Mouse (Mus musculus): ENCODE measurements around the gene Nudt9.

Nudt9 gene

DNA sequence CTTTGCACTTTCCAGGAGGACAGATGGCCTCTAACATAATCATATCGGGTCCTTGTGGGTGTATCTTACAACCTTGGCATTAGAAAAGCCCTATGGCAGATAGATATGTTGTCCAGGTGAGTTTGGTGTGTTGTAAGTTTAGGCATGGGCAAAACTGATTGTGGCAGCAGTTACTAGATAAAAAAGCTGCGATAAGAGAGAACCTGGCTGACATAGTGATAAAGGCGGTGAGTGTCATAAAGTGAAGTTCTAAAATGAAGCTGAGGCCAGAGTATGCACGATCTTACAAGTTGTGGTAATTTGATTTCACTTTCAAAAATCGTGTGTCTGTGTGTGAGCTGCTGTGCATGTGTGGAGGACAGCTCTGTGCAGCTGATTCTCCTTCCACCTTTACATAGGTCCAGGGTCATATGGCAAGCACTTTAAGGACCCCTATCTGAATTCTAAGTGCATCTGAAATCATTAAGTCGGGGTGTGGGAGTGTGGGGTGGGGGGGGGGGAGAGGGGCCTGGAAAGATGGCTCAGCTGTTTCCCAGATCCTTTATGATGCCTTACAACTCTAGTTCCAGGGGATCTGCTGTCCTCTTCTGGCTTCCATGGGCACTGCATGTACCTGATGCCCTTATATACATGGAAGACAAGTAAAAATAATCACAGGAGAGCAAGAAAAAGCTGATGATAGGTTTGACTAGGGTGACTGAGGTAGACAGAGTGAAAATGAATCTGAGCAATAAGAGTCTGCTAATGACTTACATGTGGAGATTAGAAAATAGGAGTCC is 6.8 kb upstream of the Nudt9 start:
- peak; percentile 30 for DNase-seq

DNA sequence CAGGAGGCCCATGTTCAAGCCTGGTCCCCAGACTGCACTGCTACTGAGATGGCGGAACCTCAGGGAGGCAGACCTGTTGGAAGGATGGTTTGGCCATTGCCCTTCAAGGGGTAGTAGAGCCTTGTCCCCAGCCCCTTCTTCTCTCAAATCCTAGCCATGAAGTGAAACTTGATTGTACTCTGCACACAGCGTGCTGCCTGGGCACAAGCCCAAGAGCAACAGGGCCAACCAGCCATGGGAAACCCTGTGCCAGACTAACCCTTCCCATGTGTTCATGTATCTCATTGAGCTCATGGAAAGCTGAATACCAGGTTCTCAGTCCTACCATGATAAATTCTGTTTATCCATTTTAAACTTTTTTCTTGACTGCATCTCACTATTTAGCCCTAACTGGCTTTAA is 3.2 kb upstream of the Nudt9 start:
- no peak for DNase-seq

DNA sequence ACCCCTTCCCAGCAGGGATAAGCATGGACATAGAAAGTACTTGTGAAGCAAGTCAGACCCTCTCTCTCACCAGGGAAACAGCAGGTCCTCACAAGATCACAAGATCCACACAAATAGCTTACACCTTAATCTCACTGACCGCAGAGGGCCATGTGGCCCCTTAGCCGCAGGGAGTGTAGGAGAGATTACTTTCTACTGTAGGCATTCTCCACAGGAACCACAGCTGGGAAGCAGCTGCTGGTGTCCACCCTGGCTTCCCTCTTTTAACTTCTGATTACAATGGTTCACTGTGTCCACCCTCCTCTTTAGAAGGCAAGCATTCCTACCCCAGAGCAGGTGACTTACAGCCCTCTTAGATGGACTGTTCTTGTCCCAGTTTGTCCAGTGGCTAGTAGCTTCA is 2.4 kb upstream of the Nudt9 start:
- DNase-seq, result no peak

DNA sequence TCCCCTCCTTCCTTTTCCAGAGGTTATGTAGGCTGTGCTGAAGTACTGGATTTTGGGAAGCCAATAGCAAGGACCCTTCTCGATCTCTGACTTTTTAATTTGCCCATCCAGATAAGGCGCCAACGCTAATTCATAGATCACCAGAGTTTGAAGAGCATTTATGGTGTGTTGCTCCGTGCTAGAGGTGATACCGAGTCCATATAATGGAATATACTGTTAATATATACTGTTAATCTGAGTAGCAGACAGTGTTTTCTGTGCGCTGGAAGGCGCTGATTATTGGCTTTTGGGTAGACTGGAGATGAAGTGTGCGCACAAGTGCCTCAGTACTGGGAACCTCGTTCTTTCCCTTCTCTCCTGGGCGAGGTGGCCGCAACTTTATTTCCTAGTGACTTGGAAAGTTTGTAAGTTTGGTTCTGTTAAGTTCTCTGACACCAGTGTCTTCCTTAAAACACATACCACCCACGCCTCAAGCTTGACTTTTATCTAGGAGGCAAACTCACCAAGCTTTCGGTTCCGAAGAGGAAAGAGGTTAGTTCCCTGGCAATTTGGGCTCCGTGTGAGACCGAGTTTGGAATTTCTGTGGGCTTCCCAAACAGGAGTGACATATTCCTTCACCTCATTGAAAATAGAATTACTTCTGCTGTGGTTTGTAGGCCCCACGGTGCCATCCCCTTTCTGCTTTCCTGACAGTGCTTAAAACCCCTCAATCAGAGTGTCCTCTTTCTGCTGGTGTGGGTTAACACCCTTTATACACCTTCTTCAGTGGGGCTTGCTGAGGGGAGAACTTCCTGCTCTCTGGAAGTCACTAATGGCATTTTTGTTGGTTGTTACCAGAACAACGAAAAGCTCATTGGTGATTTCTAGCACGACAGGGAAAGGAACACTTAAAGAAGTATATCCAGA is 1.3 kb downstream of the Nudt9 start:
- DNase-seq, result no peak

DNA sequence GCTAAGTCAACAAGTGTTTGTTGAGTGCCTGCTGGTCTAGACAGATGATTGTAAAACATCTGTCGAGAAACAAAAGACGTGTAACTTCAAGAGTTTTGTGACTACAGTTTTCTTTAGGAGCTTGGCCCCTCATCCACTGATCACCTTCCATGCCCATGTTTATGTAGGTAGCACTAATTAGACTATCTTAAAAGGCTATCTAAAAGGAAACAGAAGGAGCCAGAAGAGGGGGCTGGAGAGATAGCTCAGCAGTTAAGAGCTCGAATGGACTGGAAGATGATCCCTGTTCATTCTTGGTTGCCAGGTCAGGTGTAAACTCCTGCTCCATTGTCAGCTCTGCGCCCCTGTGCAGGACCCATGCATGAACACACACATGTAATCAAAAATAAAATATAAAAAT is 2.0 kb downstream of the Nudt9 start:
- no peak for DNase-seq

DNA sequence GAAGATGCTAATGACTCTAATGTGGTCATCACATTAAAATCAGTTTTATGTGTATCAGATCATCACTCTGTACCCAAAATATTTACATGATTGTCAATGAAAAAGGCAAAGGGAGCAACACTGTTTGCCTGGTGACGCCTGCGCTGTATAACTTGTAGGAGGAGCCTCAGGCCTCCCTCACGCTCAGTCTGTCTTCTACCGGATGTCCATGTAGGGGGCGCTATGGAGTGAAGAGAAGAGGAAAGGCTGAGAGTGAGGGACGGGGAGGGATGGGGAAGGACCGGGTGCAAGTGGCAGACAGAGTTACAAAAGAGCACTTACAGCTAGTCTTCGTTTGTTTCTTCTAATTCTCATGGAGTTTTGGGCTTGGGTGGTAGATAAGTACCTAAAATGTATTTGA is 6.8 kb downstream of the Nudt9 start:
- DNase-seq, result no peak

DNA sequence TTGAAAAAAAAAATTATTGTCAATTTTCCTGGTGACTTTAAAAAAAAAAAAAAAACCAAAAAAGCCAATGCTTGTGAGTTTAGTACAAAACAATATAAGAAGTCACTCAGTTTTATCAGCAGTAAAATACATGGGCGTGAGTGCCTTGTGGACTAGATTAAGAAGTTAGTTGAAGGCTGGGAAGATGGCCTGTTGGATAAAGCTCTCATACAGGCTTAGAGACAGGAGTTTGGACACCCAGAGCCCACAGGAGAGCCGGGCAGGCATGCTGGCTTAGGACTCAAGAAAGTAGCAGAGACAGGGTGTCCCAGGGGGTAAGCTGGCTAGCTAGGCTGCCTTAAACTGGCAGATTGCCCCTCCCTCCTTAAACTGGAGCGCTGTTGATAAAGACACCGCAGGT is 8.8 kb downstream of the Nudt9 start:
- no peak for DNase-seq

DNA sequence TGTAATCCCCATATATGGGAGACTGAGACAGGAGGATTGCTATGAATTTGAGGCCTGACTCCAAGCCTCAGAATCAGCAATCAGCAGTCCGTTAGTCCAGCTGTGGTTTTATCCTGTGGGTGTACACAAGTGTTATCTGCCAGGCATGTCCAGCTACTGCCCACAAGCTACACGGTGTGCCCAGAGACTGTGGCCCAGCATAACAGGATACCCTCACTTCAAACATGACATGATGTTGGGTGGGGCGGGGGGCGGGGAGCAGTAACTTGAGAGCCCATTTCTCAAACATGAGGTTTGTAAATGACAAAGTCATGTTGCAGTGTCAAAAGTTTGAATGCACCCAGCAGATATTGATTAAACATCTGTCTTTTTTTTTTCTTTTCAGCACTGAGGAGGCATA is 9.7 kb downstream of the Nudt9 start:
- no peak for DNase-seq

DNA sequence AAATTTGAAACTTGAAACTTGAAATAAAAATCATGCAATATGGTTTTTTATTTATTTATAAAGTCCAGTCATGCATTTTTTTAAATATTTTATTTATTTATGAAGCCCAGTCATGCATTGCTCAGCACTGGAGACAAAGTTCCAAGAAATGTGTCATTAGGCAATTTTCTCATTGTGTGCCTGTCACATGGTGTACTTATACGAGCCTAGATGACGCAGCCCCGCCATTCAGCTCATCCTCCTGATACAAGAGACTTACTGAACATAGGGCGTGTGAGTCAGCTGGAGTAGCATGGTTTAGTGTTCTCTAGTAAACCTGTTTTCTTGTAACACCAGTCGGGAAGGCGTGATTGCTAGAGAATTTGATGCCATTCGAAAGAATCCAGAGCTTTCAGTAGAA is 10.2 kb downstream of the Nudt9 start:
- DNase-seq, result no peak

DNA sequence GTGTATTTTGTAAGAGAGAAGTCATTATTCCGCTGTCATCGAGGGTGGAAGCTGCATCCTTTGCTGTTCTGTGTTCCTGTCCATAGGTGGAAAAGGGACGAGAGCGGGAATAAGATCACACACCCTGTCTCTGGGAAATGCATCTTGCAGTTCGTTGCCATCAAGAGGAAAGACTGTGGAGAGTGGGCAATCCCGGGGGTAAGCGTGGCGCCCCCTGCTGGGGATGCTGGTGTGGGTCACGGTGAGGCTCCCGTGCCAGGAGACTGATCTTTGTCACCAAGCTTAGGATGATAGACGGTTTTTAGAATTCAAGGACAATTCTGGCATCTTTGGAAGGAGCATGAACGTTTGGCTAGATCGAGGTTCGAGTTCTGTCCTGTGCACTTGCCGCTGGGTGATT is 11.9 kb downstream of the Nudt9 start:
- DNase-seq, result peak; percentile 52

DNA sequence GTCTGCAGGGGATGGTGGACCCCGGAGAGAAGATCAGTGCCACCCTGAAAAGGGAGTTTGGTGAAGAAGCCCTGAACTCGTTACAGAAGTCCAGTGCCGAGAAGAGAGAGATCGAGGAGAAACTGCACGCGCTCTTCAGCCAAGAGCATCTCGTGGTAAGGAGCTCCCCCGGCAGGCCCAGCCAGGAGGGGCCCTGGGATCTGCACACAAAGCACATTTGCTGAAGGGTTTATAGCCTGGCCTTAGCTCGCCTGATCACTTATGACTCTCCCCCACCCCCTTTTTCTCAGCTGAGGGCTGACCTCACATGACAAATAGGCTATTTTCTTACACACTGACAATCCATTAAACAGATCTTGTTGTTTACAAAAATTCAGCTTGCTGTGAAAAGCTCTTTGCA is 13.5 kb downstream of the Nudt9 start:
- DNase-seq, result no peak

DNA sequence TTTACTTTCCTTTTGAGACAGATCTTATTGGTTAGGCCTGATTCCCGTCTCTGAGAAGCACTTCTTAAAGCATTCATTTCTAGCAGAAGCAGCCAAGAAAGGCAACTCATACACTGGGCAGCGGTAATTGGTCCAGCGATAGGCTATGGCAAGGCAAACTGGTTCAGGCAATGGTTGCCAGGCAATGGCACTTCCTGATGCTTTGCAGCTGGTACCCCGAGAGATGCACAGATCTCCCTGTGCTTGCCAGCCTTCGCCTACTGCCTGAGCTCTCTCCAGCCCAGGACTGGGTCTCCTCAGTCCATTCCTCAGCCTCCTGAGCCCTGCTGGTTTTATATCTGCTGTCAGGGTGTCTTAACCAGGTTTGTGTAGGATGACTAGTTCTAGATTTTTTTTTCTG is 14.3 kb downstream of the Nudt9 start:
- no peak for DNase-seq

DNA sequence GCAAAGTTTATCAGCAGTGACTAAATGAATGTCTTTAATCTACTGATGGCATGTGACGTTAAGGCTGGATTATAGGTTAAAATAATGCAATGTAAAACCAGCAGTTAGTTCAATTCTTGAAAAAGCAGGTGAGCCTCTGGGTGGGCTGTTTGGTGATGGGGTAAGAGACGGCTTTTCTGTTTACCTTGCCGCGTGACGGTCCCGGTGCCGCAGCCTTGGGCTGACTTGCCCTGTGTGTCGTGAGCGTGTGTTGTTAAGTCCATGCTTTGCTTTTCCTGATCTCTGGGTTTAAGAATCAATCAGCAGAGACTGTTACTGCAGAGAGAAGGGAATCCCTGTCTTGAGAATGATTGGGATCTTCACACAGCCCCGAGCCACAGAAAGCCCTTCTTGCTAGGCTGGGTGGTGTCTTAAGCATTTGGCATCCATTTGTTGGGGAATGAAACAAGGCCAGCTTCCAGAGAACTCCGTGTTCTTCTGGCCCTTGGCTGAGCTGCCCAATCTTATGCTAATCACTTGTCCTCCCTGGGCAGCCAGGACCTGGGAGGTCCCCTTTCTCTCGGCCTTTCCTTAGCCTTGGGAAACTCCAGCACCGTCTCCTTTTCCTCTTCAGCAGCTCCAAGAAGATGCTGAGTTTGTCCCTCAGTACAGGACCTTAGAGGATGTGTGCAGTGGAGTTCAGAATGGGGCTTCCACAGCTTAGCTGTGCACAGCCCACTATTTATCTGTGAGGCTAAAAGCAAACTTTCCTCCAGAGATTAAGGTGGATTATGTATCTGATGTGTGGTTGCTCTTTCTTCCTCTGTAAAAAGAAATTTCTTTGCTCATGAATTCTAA is 16.0 kb downstream of the Nudt9 start:
- DNase-seq, result no peak

DNA sequence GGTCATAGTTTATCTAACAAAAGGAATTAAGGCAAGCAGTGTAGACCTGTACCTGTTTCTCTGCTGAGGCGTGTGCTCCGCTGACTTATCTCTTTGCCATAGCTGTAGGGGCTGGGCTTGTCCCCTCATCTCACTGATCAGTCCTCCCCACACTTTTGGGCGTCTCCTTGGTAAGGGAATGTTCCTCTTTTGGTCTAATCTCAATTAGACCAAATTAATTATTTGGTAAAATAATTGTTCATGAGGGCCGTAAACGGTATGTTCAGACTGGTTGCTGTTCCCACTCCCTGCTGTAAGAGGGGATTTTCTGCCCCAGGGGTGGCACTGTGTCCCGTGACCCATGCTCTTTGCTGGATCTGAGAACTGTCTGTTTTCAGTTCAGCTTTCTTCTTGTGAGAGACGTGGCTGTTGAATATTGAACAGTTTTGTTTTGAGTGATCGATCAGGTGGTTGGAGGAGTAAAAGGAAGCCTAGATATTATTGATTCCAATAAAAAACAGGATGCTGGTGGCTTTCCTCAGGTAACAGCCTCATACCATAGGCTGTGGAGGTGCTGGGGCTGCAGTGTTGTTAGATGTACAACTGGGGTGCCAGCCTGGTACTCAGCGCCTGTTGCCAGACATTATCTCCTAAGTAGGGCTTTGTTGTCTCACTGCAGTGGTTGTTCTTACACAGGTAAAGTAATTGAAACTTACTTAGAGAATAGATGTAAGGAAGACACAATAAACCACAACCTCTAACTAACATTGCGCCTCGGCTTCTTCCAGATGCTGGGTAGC is 16.9 kb downstream of the Nudt9 start:
- no peak for DNase-seq

DNA sequence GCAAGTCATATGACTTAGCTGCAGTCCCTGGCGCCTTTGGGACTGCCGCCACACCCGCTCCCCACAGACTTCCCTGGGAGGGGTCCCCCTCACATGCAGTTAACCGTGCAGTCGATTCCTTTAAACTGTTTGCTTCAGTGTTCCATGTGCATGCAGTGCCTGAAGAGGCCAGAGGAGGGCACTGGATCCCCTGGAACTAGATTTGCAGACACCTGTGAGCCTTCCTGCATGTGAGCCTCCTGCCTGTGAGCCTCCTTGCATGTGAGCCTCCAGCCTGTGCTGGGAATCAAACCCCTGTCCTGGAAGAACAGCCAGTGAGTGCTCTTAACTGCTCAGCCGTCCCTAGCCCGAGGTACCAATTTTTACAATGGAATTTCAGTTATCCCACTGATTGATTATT is 22.6 kb downstream of the Nudt9 start:
- no peak for DNase-seq

DNA sequence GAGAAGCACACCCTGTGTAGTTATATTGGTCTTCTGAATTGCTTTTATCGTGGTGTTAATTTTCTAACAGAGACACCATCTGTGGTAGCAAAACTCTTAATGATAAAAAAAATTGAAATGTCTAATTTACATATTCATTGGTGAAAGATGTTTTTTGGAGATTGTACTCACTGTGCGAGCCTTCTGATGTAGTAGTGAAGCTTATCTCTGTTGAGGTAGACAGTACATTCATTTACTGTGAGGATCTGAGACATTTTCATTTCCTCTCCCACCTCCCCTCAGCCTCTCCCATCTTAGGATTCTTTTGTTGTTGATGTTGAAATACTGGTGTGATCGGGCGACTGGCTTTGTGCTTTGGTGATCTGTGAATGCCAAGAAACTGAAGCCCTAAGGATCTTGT is 24.9 kb downstream of the Nudt9 start:
- DNase-seq, result no peak

DNA sequence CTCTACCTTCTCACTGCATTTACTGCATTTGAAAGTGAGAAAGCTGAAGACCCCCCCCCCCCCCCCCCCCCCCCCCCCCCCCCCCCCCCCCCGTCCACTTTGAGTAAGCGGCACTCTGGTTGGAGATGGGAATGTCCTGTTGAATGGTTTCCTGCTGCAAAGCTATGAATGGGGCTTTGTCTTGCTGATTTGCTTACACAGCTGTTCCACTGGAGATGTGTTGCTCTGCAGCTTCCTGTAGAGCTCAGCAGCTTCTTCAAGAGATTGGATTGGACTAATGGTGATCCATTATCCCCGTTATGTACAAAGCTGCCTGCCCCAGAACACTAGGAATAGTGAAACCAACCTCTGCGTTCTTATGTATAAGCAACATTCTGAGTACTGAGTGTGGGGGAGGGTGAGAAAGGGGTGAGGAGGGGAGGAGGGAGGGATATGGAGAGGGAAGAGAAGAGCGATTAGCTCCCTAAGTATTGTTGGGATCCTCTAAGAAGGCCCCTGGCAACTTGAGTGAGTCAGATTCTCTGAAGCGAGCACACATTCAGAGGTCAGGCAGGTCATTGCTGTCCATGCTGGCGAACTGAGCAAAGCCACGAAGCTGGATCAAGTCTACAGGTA is 26.3 kb downstream of the Nudt9 start:
- no peak for DNase-seq

DNA sequence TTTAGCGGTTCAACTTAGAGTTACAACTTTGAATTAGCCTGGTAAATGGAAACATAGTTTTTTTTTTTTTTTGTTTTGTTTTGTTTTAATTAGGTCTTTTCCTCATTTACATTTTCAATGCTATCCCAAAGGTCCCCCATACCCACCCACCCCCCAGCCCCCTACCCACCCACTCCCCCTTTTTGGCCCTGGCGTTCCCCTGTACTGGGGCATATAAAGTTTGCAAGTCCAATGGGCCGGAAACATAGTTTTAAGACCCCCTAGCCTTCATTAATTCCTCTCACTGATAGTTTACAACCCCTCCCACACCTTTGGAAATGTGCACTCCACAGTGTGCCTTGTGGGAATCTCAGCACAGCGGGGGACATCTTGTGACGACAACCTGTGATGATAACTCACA is 27.5 kb downstream of the Nudt9 start:
- DNase-seq, result no peak

DNA sequence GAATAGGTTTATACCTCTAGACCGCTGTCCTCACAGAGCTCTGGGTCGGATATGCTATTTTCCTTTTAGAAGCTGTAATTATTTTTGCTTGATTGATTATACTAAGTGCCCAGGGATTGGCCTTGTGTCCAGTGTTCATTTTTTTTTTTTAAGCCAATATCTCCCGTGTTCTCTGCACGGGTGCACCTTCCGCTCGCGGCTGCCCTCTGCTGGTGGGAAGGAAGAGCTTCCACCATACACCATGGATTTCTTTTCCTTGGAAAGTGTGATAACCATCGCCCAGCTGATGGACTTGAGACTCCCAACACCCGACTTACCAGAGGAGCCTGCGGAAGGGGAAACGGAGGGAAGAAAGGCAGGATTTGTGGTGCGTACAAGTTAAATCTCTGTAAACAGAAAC is 28.3 kb downstream of the Nudt9 start:
- peak; percentile 83 for DNase-seq

DNA sequence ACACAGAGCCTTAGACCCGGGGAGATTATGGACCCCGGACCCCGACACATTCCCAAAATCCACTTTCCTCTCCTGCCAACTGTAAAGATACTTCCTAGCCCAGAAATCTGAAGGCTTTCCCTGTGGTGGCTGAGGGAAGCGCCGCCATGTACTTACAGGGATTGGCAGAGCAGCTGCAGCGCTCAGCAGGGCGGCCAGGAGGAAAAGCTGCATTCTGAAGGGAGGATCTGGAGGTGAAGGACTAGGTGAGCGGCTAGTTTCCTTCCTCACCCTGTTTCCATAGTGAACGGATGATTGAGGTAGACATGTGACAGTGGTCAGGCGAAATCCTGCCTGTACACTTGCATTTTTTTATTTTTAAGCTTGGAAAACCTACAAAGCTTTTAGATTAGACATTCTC is 30.3 kb downstream of the Nudt9 start:
- DNase-seq, result peak; percentile 27

DNA sequence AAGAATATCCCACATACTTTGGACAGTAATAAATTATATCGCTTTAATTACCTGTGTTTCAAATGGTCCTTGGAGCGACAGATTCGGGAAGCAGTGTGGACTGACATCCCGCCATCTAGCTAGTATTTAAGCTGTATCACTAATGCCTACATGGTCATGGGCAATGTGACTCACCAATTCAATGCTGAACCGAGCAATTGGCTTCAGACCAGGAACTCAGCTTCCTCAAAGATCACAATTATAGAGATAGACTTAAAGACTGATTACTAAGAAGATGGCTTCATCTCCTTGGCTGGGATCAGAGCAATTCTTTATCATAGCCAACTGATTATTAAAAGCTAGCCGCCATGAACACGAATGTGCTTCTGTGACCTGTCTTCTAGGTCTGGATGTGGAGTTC is 31.4 kb downstream of the Nudt9 start, which contains the start of gene Gm17660:
Gm17660 (minus strand) TSS at position 101 of the 400 bp plus-strand sequence.
- DNase-seq, result no peak

DNA sequence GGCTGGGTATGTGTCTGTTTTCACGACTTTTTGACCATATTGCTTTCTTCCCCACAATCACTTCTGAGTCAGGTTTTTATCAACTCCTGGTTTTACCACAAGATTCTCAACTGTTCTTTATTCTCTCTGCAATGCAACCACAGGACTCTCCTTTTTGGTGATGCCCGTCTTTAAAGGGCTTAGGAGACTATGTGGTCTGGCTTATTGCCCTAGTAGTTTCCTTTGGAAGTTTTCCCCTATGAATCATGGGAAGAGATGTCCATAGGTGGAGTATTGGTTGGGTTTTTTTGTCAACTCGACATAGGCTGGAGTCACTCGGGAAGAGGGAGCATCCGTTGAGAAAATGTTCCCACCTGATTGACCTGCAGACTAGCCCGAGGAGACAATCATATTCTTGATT is 34.6 kb downstream of the Nudt9 start:
- DNase-seq, result no peak

Measured in right cerebral cortex, postnatal 4 days (tissue).